Mouse (Mus musculus) heart, embryonic 11.5 days (tissue): ENCODE measurements around the gene Arhgdib. TPM values are rescaled to one million over a fixed set of nuclear protein-coding genes. Genes with fewer than 3 reads are reported as not detected.

Source experiments
- ATAC-seq: fragments of 200-750 bp; cut with Nextera tagmentation; replicated peaks from 2 replicates; pipeline ENCODE4 v1.8.0; 2017; ENCODE audit warnings: moderate library complexity; ENCODE audit not compliant: insufficient number of reproducible peaks, low FRiP score, low TSS enrichment
- H3K27ac ChIP-seq: fragments of 300-500 bp; sonication (generic); 2 replicates; pipeline ENCODE4 v1.5.1; 2014; ENCODE audit warnings: mild to moderate bottlenecking, low read depth, low read length
- H3K27me3 ChIP-seq: fragments of 300-500 bp; sonication (generic); 2 replicates; pipeline ENCODE4 v1.6.1; 2014; ENCODE audit warnings: mild to moderate bottlenecking, low read length, mixed read lengths; ENCODE audit not compliant: control insufficient read depth, insufficient read depth
- H3K36me3 ChIP-seq: fragments of 300-500 bp; sonication (generic); 2 replicates; pipeline ENCODE4 v1.6.1; 2014; ENCODE audit warnings: mild to moderate bottlenecking, low read length, moderate library complexity, mixed read lengths; ENCODE audit not compliant: control insufficient read depth, insufficient read depth
- H3K4me1 ChIP-seq: fragments of 300-500 bp; sonication (generic); 2 replicates; pipeline ENCODE4 v1.6.1; 2014; ENCODE audit warnings: low read length; ENCODE audit not compliant: control insufficient read depth, insufficient read depth
- H3K4me2 ChIP-seq: fragments of 300-500 bp; sonication (generic); 2 replicates; pipeline ENCODE4 v1.6.1; 2014; ENCODE audit warnings: mild to moderate bottlenecking, moderate library complexity
- H3K4me3 ChIP-seq: fragments of 300-500 bp; sonication (generic); 2 replicates; pipeline ENCODE4 v1.5.1; 2014; ENCODE audit warnings: low read depth, low read length
- H3K9ac ChIP-seq: fragments of 300-500 bp; sonication (generic); 2 replicates; pipeline ENCODE4 v1.6.1; 2014; ENCODE audit warnings: mild to moderate bottlenecking, low read depth, low read length, moderate library complexity
- H3K9me3 ChIP-seq: fragments of 300-500 bp; sonication (generic); replicated peaks from 2 replicates; pipeline ENCODE4 v1.6.1; 2016; ENCODE audit warnings: low read length; ENCODE audit not compliant: control insufficient read depth
- WGBS: fragments of 180-500 bp; shearing (Covaris S2); extraction: QIAGEN DNeasy Blood & Tissue Kit; methylation state at CpG from one replicate; pipeline ENCODE4 v1.1.7; 2014; ENCODE audit not compliant: insufficient replicate concordance; 5-methylcytosine and 5-hydroxymethylcytosine counted together
- polyA plus RNA-seq: library from polyadenylated mRNA; unstranded; fragments of >200 nt; fragmentation: Nextera tagmentation; extraction: Ambion mirVana; gene quantifications from 2 replicates; pipeline ENCODE4 v1.2.1, GENCODE M21; 2014

Gene Arhgdib
- polyA plus RNA-seq, 1 experiment from 2014 or later, result 115 TPM

DNA sequence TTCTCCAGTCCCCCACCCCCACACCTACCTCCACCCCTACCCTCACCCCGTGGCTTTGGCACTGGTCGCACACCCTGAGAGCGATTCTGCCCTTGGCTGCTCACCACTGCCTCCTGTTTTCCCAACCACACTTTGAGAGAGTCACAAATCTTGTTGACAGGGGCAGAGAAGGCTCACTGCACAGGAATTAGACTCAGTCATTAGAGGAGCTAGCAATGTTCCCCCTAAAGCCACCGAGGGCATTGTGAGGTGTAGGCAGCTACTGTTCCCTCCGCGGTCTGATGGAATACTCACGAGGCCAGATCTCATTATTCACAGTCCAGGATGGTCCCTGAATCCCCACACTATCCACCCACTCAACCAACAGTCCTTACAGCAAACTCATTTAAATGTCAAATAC, 15.4 kb upstream of the Arhgdib start:
- Histone ChIP-seq H3K27me3 (no peaks in the 10 kb centered on the region), H3K9ac (no peak overlapping the region), H3K4me3 (no peak overlapping the region), H3K27ac (no peak overlapping the region), H3K36me3 (no peaks in the 10 kb centered on the region), H3K9me3 (no peaks in the 10 kb centered on the region), H3K4me1 (no peaks in the 10 kb centered on the region), H3K4me2 (no peak overlapping the region)
- no peak for ATAC-seq
- WGBS, result 70% methylated on average over 7 of the region's 7 CpGs

DNA sequence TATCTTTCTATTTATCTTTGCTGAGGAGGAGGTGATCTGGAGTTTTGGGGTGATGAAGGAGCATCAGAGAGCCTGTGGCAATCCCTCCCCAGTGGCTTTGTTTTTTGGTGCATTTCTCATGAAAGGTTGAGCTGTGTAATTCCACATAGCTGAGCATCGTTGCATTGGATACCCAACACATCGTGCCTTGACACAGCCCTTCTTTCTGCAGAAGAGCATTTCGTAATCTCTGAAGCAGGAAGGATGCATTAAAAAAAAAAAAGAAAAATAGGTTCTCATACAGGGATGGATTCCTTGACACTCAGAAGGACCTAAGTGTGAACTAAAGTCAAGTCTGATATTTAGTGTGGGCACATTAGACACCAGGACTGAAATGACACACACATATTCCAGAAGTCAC, 13.5 kb upstream of the Arhgdib start:
- ATAC-seq, result no peak
- no peak overlapping the region for H3K4me2 ChIP-seq
- H3K36me3 ChIP-seq, result no peaks in the 10 kb centered on the region
- H3K4me3 ChIP-seq, result no peak overlapping the region
- H3K27me3 ChIP-seq, result no peaks in the 10 kb centered on the region
- H3K9me3 ChIP-seq, result no peaks in the 10 kb centered on the region
- H3K9ac ChIP-seq, result no peak overlapping the region
- no peak overlapping the region for H3K27ac ChIP-seq
- H3K4me1 ChIP-seq, result no peaks in the 10 kb centered on the region
- WGBS, result 87% methylated on average over 3 of the region's 3 CpGs

DNA sequence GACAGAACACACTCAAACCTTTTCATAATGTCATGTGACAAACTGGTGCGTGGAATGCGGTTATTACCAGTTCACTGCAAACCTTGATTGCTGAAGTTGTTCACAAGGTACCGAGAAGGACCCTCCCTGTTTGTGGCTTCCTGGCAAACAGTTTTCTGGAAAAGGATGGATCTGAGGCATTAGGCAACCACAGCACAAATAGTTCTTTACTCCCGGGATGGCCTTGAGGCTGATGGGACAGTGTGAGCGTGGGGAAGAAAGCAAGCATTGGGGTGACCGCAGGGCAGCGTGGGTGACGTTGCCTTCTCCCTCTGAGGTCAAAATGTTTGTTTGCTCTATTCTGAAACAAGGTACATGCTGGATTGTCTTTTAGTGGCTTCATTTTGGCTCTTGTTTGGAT, 13.0 kb upstream of the Arhgdib start:
- ATAC-seq, result no peak
- Histone ChIP-seq H3K4me2 (no peak overlapping the region), H3K4me1 (no peaks in the 10 kb centered on the region), H3K36me3 (no peaks in the 10 kb centered on the region), H3K27ac (no peak overlapping the region), H3K4me3 (no peak overlapping the region), H3K9ac (no peak overlapping the region), H3K9me3 (no peaks in the 10 kb centered on the region), H3K27me3 (no peaks in the 10 kb centered on the region)
- 86% methylated on average over 8 of the region's 8 CpGs for WGBS

DNA sequence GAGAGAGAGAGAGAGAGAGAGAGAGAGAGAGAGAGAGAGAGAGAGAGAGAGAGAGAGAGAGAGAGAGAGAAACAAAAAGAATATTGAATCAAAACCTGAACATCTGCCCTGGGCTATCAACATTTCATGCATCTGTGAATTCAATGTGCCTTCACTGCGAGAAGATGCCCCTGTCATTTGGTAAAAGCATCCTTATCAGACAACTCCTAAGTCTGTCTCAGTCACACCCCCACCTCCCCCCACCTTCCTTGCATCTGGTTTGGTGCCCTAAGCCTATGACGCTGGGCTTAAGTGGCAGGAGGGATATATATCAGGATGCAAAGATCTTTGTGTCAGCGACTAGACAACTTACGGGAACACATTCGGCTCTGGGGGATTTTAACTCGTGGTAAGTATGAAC, 12.5 kb upstream of the Arhgdib start:
- no peaks in the 10 kb centered on the region for H3K36me3 ChIP-seq
- H3K4me2 ChIP-seq, result no peak overlapping the region
- H3K9me3 ChIP-seq, result no peaks in the 10 kb centered on the region
- H3K4me3 ChIP-seq, result no peak overlapping the region
- H3K4me1 ChIP-seq, result no peaks in the 10 kb centered on the region
- no peaks in the 10 kb centered on the region for H3K27me3 ChIP-seq
- ATAC-seq, result no peak
- H3K9ac ChIP-seq, result no peak overlapping the region
- H3K27ac ChIP-seq, result no peak overlapping the region
- 51% methylated on average over 6 of the region's 6 CpGs for WGBS

DNA sequence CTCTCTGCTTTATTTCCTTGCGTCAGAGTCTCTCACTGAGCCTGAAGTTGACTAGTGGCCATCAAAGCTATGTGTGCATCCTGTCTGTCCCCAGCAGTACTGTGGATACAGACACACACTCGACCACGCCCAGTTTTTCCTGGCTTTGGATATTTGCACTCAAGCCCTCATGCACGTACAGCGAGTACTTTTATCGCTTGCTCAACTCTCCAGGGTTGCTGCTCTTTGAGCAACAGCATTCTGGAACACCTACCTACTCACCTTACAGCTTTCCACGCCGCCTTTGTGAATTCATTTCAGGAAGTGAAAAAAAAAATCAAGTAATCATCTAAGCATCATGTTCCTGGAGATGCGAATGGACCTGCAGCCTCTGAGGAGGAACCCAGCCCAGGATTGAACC, 11.2 kb upstream of the Arhgdib start:
- no peaks in the 10 kb centered on the region for H3K36me3 ChIP-seq
- H3K9me3 ChIP-seq, result no peaks in the 10 kb centered on the region
- no peaks in the 10 kb centered on the region for H3K27me3 ChIP-seq
- H3K4me1 ChIP-seq, result no peaks in the 10 kb centered on the region
- 87% methylated on average over 9 of the region's 9 CpGs for WGBS
- no peak overlapping the region for H3K4me3 ChIP-seq
- no peak overlapping the region for H3K9ac ChIP-seq
- no peak overlapping the region for H3K27ac ChIP-seq
- ATAC-seq, result no peak
- H3K4me2 ChIP-seq, result no peak overlapping the region

DNA sequence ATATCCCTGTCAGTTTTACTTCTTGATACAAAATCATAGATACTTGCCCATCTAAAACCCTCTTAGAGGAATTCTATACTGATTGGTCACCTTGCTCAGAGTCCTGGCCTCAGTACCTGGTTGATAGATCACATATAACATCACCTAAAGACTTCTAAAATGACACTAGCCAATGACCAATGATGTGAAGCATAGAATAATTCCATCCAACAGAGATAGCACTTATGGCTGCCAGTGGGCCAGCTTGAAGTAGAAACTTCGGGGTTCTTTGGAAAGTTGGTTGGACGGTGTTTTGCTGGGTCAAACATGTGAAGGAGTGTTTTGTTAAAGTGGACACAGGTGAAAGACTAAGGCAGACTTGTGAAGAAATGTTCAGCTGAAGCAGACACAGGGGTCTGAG, 8.5 kb upstream of the Arhgdib start:
- no peak overlapping the region for H3K27ac ChIP-seq
- no peaks in the 10 kb centered on the region for H3K27me3 ChIP-seq
- H3K4me1 ChIP-seq, result peaks cover 4% of the 10 kb centered on the region; the same call in 1 of the 2 replicates
- no peak overlapping the region for H3K4me3 ChIP-seq
- no peak overlapping the region for H3K9ac ChIP-seq
- no peak for ATAC-seq
- no peak overlapping the region for H3K4me2 ChIP-seq
- no peaks in the 10 kb centered on the region for H3K36me3 ChIP-seq
- WGBS, result 85% methylated on average over 2 of the region's 2 CpGs
- H3K9me3 ChIP-seq, result no peaks in the 10 kb centered on the region

DNA sequence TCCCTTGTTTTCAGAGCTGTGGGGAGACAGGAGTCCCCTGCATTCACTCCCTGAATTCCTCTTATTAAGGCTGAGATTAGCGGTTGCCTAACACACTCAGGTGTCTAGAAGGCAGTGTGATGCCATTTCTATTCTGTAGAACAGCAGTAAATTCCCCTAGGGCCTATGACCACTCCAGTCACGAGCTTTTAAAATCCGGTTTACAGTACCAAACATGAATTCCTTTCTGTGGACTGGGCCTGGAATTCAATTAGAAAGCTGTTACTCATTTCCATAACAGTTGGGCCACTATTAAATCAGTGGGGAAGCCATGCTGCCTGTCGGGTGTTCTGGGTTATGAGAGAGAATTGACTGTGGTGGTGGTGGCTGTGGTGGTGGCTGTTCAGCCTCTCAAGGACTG, 6.0 kb upstream of the Arhgdib start:
- ATAC-seq, result no peak
- Histone ChIP-seq H3K27me3 (no peaks in the 10 kb centered on the region), H3K36me3 (no peaks in the 10 kb centered on the region), H3K9ac (no peak overlapping the region), H3K4me3 (no peak overlapping the region), H3K4me1 (peaks cover 4% of the 10 kb centered on the region; the same call in 1 of the 2 replicates), H3K27ac (no peak overlapping the region), H3K4me2 (no peak overlapping the region), H3K9me3 (no peaks in the 10 kb centered on the region)
- 69% methylated on average over 4 of the region's 4 CpGs for WGBS

DNA sequence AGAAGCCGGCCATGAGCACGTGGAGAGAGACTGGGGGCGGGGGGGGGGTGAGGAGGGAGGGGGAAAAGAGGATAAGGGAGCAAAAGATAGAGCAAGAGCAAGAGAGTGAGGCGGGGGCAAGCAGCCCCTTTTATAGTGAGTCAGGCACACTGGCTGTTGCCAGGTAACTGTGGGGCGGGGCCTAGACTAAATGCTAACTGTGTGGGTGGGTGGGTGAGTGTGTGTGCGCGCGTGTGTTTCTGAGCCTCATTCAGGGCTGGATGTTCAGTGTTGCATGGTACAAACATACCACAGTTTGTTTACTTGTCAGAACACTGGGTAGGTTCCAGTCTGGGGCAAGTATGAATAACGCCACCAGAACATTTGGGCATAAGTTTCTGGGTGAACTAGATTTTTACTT, 5.2 kb upstream of the Arhgdib start:
- WGBS, result 49% methylated on average over 9 of the region's 9 CpGs
- no peak overlapping the region for H3K27ac ChIP-seq

DNA sequence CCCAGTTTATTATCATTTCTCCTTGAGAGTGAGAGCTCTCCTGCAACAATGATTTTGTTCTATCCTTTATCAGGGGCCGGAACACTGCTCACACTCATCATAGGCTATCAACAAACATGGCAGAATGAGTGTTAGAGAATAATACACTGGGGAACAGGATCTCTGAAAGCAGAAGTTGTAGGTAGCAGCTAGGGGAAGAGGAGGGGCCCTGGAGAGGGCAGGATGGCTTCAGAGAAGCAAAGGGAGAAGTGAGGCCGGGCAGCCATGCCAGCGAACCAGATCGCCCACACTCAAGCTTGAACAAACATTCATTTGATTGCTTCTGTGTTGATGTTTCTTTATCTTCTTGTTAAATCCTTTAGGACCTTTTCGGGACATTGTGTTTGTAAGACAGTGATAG, 4.5 kb upstream of the Arhgdib start:
- H3K4me1 ChIP-seq, result peaks cover 10% of the 10 kb centered on the region
- WGBS, result 67% methylated on average over 5 of the region's 5 CpGs
- H3K4me2 ChIP-seq, result no peak overlapping the region
- H3K9me3 ChIP-seq, result no peaks in the 10 kb centered on the region
- no peak overlapping the region for H3K27ac ChIP-seq
- H3K27me3 ChIP-seq, result no peaks in the 10 kb centered on the region
- H3K36me3 ChIP-seq, result no peaks in the 10 kb centered on the region
- no peak for ATAC-seq
- no peak overlapping the region for H3K4me3 ChIP-seq
- no peak overlapping the region for H3K9ac ChIP-seq

More for the DNA sequence above, 5.2 kb upstream of the Arhgdib start:
- Histone ChIP-seq H3K4me1 (peaks cover 4% of the 10 kb centered on the region; the same call in 1 of the 2 replicates), H3K9ac (no peak overlapping the region), H3K4me3 (no peak overlapping the region), H3K9me3 (no peaks in the 10 kb centered on the region), H3K36me3 (no peaks in the 10 kb centered on the region), H3K27me3 (no peaks in the 10 kb centered on the region), H3K4me2 (no peak overlapping the region)
- ATAC-seq, result no peak
